Mouse (Mus musculus): ENCODE data around the gene Ptges3. TPM values are rescaled to one million over a fixed set of nuclear protein-coding genes. Genes with fewer than 3 reads are reported as not detected.

Ptges3 gene
- polyA plus RNA-seq, 1 experiment from 2014 or later = 217 TPM

DNA sequence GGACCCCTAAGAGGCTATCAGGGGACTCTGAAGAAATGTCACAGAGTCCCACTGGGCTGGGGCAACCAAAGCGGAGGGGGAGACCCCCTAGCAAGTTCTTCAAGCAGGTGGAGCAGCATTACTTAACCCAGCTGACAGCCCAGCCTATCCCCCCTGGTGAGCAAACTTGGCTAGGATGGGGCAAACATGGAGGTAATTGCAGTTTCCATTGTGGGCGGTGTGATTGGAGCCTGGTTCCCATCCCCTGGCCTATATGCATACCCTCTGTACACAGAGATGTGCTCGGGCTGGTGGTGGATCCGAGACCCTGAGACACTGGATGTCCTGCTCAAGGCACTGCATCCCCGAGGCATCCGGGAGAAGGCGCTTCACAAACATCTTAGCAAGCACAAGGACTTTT, 65.1 kb downstream of the Ptges3 start:
- H3K4me3 ChIP-seq (replicated peaks) = no peak overlapping the region

GRCm38 (mm10) chr10:128124831-128125230, 66.1 kb downstream of the Ptges3 start:
- Histone ChIP-seq H3K27ac (replicated peaks) (no peak overlapping the region), H3K4me2 (no peak overlapping the region), H3K4me1 (replicated peaks) (no peaks in the 10 kb centered on the region), H3K4me3 (replicated peaks) (no peak overlapping the region), H3K9ac (no peak overlapping the region), H3K9me3 (replicated peaks) (no peaks in the 10 kb centered on the region), H3K36me3 (replicated peaks) (peaks cover 92% of the 10 kb centered on the region), H3K27me3 (no peaks in the 10 kb centered on the region)
- ATAC-seq (ENCODE audit: insufficient read depth) = no peak
- WGBS (ENCODE audit: insufficient replicate concordance) = 85% methylated on average over 9 of the region's 9 CpGs

More for the DNA sequence above, 65.1 kb downstream of the Ptges3 start:
- ATAC-seq (ENCODE audit: insufficient read depth) = no peak
- Histone ChIP-seq H3K4me1 (replicated peaks) (no peaks in the 10 kb centered on the region), H3K9me3 (replicated peaks) (no peaks in the 10 kb centered on the region), H3K27me3 (no peaks in the 10 kb centered on the region), H3K9ac (no peak overlapping the region), H3K4me2 (no peak overlapping the region), H3K36me3 (replicated peaks) (peaks cover 95% of the 10 kb centered on the region), H3K27ac (replicated peaks) (no peak overlapping the region)
- WGBS (ENCODE audit: insufficient replicate concordance) = 89% methylated on average over 7 of the region's 7 CpGs

DNA sequence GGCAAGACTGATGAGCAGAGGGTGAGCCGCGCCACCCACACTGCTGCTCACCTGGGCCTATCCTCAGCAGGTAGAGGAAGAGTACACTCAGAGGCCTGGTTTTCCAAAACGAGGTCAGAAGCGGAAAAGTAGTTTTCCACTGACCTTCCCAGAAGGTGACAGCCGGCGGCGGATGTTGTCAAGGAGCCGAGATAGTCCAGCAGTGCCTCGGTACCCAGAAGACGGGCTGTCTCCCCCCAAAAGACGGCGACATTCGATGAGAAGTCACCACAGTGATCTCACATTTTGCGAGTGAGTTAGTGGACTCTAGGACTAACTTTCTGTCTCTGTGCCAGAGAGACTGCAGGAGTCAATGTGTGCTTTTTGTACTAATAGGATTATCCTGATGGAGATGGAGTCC, 67.2 kb downstream of the Ptges3 start:
- Histone ChIP-seq H3K9me3 (replicated peaks) (no peaks in the 10 kb centered on the region), H3K4me2 (no peak overlapping the region), H3K4me3 (replicated peaks) (no peak overlapping the region), H3K36me3 (replicated peaks) (peaks cover 84% of the 10 kb centered on the region), H3K27me3 (no peaks in the 10 kb centered on the region), H3K4me1 (replicated peaks) (no peaks in the 10 kb centered on the region), H3K9ac (no peak overlapping the region), H3K27ac (replicated peaks) (no peak overlapping the region)
- ATAC-seq (ENCODE audit: insufficient read depth) = no peak
- 86% methylated on average over 14 of the region's 14 CpGs for WGBS (ENCODE audit: insufficient replicate concordance)

MicroRNAs encoded within 50 kb of the gene (microRNA counts, 519-probe panel; counts per million panel counts)
- not detected for microRNA mmu-miR-677

Small RNA genes lying within 50 kb of the gene (microRNA-seq; reads per million reads assigned to microRNA genes)
- gene Mir677 = 62.9 reads per million, percentile 49 among the genes with 10 or more reads in this experiment

Other genes starting within 250 kb of the Ptges3 start
- 0.05 TPM in 1 of 2 replicates, not detected in the other for gene Rdh19, start 209.0 kb upstream of the Ptges3 start, polyA plus RNA-seq (2015; fragmentation: Nextera tagmentation; extraction: Ambion mirVana)
- gene Rdh16f2, start 192.5 kb upstream of the Ptges3 start, polyA plus RNA-seq (2015; fragmentation: Nextera tagmentation; extraction: Ambion mirVana) = 0.29 and 0.68 TPM in 2 replicates
- 8.8 and 15.7 TPM in 2 replicates for gene Rdh7, start 170.1 kb upstream of the Ptges3 start, polyA plus RNA-seq (2015; fragmentation: Nextera tagmentation; extraction: Ambion mirVana)
- gene Sdr9c7, start 160.4 kb upstream of the Ptges3 start, polyA plus RNA-seq (2015; fragmentation: Nextera tagmentation; extraction: Ambion mirVana) = not detected in 2 replicates
- gene Hsd17b6, start 51.3 kb upstream of the Ptges3 start, polyA plus RNA-seq (2015; fragmentation: Nextera tagmentation; extraction: Ambion mirVana) = 0.09 and 0.13 TPM in 2 replicates
- gene Prim1, start 43.8 kb upstream of the Ptges3 start, polyA plus RNA-seq (2015; fragmentation: Nextera tagmentation; extraction: Ambion mirVana) = 66.9 and 69.3 TPM in 2 replicates
- gene Naca, start 23.4 kb upstream of the Ptges3 start, polyA plus RNA-seq (2015; fragmentation: Nextera tagmentation; extraction: Ambion mirVana) = 312 and 355 TPM in 2 replicates
- 1,834 and 1,894 TPM in 2 replicates for gene Atp5b, start 24.3 kb downstream of the Ptges3 start, polyA plus RNA-seq (2015; fragmentation: Nextera tagmentation; extraction: Ambion mirVana)
- gene Baz2a, start 32.6 kb downstream of the Ptges3 start, polyA plus RNA-seq (2015; fragmentation: Nextera tagmentation; extraction: Ambion mirVana) = 6.8 and 7.0 TPM in 2 replicates
- gene Rbms2, start 121.3 kb downstream of the Ptges3 start, polyA plus RNA-seq (2015; fragmentation: Nextera tagmentation; extraction: Ambion mirVana) = 6.7 and 6.9 TPM in 2 replicates
- 10.1 and 15.5 TPM in 2 replicates for gene Gls2, start 135.5 kb downstream of the Ptges3 start, polyA plus RNA-seq (2015; fragmentation: Nextera tagmentation; extraction: Ambion mirVana)
- gene Spryd4, start 152.9 kb downstream of the Ptges3 start, polyA plus RNA-seq (2015; fragmentation: Nextera tagmentation; extraction: Ambion mirVana) = 26.2 and 29.0 TPM in 2 replicates
- not detected in 2 replicates for gene Mip, start 166.9 kb downstream of the Ptges3 start, polyA plus RNA-seq (2015; fragmentation: Nextera tagmentation; extraction: Ambion mirVana)
- 24.4 and 26.2 TPM in 2 replicates for gene Timeless, start 173.1 kb downstream of the Ptges3 start, polyA plus RNA-seq (2015; fragmentation: Nextera tagmentation; extraction: Ambion mirVana)
- gene Apon, start 195.1 kb downstream of the Ptges3 start, polyA plus RNA-seq (2015; fragmentation: Nextera tagmentation; extraction: Ambion mirVana) = 1.1 and 1.3 TPM in 2 replicates
- 147 and 195 TPM in 2 replicates for gene Apof, start 209.7 kb downstream of the Ptges3 start, polyA plus RNA-seq (2015; fragmentation: Nextera tagmentation; extraction: Ambion mirVana)
- gene Stat2, start 211.6 kb downstream of the Ptges3 start, polyA plus RNA-seq (2015; fragmentation: Nextera tagmentation; extraction: Ambion mirVana) = 6.8 and 8.4 TPM in 2 replicates
- not detected in 2 replicates for gene Il23a, start 239.8 kb downstream of the Ptges3 start, polyA plus RNA-seq (2015; fragmentation: Nextera tagmentation; extraction: Ambion mirVana)
- 12.9 and 14.3 TPM in 2 replicates for gene Pan2, start 244.4 kb downstream of the Ptges3 start, polyA plus RNA-seq (2015; fragmentation: Nextera tagmentation; extraction: Ambion mirVana)